Mouse (Mus musculus) midbrain, embryonic 11.5 days (tissue): ENCODE data around the gene Gas7. TPM values are rescaled to one million over a fixed set of nuclear protein-coding genes. Genes with fewer than 3 reads are reported as not detected.

Source experiments
- ATAC-seq: fragments of 200-750 bp; cut with Nextera tagmentation; 2 replicates; pipeline ENCODE4 v1.8.0; 2017; ENCODE audit warnings: moderate TSS enrichment, moderate library complexity; ENCODE audit not compliant: low FRiP score
- DNase-seq: peaks from one replicate; pipeline ENCODE4 v3.0.0; 2015; ENCODE audit warnings: low spot score; ENCODE audit errors: missing footprints
- H3K27ac ChIP-seq: fragments of 300-500 bp; sonication (generic); 2 replicates; pipeline ENCODE4 v1.5.1; 2014; ENCODE audit warnings: low read depth, low read length
- H3K27me3 ChIP-seq: fragments of 300-500 bp; sonication (generic); 2 replicates; pipeline ENCODE4 v1.6.1; 2014; ENCODE audit warnings: mild to moderate bottlenecking, low read length, moderate library complexity, mixed read lengths; ENCODE audit not compliant: control insufficient read depth, insufficient read depth
- H3K36me3 ChIP-seq: fragments of 300-500 bp; sonication (generic); 2 replicates; pipeline ENCODE4 v1.6.1; 2014; ENCODE audit warnings: mild to moderate bottlenecking, low read length, moderate library complexity, mixed read lengths; ENCODE audit not compliant: control insufficient read depth, insufficient read depth
- H3K4me1 ChIP-seq: fragments of 300-500 bp; sonication (generic); 2 replicates; pipeline ENCODE4 v1.6.1; 2014; ENCODE audit warnings: low read length; ENCODE audit not compliant: control insufficient read depth, insufficient read depth
- H3K4me2 ChIP-seq: fragments of 300-500 bp; sonication (generic); 2 replicates; pipeline ENCODE4 v1.6.1; 2014; ENCODE audit warnings: mild to moderate bottlenecking, moderate library complexity
- H3K4me3 ChIP-seq: fragments of 300-500 bp; sonication (generic); 2 replicates; pipeline ENCODE4 v1.5.1; 2014; ENCODE audit warnings: low read depth, low read length
- H3K9ac ChIP-seq: fragments of 300-500 bp; sonication (generic); 2 replicates; pipeline ENCODE4 v1.6.1; 2014; ENCODE audit warnings: low read length
- H3K9me3 ChIP-seq: fragments of 300-500 bp; sonication (generic); 2 replicates; pipeline ENCODE4 v1.6.1; 2016; ENCODE audit warnings: low read length; ENCODE audit not compliant: control insufficient read depth
- WGBS: fragments of 180-500 bp; shearing (Covaris S2); extraction: QIAGEN DNeasy Blood & Tissue Kit; methylation state at CpG from one replicate; pipeline ENCODE4 v1.1.7; 2014; 5-methylcytosine and 5-hydroxymethylcytosine counted together
- polyA plus RNA-seq: library from polyadenylated mRNA; unstranded; fragments of >200 nt; fragmentation: Nextera tagmentation; extraction: Ambion mirVana; gene quantifications from 2 replicates; pipeline ENCODE4 v1.2.1, GENCODE M21; 2014

Gene Gas7
- polyA plus RNA-seq, 1 experiment from 2014 or later: 2.8 TPM

- no peak for DNase-seq
- WGBS: 85% methylated on average over 5 of the region's 5 CpGs
- H3K9me3 ChIP-seq: no peaks in the 10 kb centered on the region
- H3K36me3 ChIP-seq: no peaks in the 10 kb centered on the region
- H3K27ac ChIP-seq: no peak overlapping the region
- H3K27me3 ChIP-seq: no peaks in the 10 kb centered on the region
- H3K9ac ChIP-seq: no peak overlapping the region
- H3K4me2 ChIP-seq: no peak overlapping the region
- no peak for ATAC-seq
- no peak overlapping the region for H3K4me3 ChIP-seq
- H3K4me1 ChIP-seq: no peaks in the 10 kb centered on the region
Measured at GRCm38 (mm10) chr11:67480204-67480956, 25.1 kb downstream of the Gas7 start.

DNA sequence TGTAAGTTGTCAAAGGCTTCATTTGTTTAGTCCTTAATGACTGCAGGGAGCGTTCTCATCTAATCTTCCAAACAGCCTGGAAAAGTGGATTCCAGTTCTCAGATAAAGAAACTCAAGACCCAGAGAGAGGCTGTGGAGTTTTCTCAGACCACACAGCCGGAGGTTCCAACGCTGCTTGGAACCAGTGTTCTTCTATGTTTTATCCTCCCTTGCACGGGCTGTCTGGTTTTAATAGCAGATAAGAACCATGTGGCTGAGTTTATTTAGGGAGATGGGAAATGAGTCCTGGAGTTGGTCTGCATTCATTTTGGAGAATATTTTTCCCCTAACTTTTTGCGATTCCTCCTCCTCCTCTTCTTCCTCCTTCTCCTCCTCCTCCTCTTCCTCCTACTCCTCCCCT is 26.5 kb downstream of the Gas7 start:
- DNase-seq: no peak

GRCm38 (mm10) chr11:67482217-67482760 is 27.1 kb downstream of the Gas7 start:
- Histone ChIP-seq H3K36me3 (no peaks in the 10 kb centered on the region), H3K27me3 (no peaks in the 10 kb centered on the region), H3K4me2 (no peak overlapping the region), H3K9ac (no peak overlapping the region), H3K4me3 (no peak overlapping the region), H3K9me3 (no peaks in the 10 kb centered on the region), H3K4me1 (no peaks in the 10 kb centered on the region), H3K27ac (no peak overlapping the region)
- 71% methylated on average over 9 of the region's 9 CpGs for WGBS
- DNase-seq (no peak), ATAC-seq (no peak)

More for the DNA sequence above, 26.5 kb downstream of the Gas7 start:
- no peak overlapping the region for H3K4me2 ChIP-seq
- H3K9ac ChIP-seq: no peak overlapping the region
- no peaks in the 10 kb centered on the region for H3K27me3 ChIP-seq
- no peaks in the 10 kb centered on the region for H3K36me3 ChIP-seq
- no peaks in the 10 kb centered on the region for H3K9me3 ChIP-seq
- no peak overlapping the region for H3K4me3 ChIP-seq
- no peaks in the 10 kb centered on the region for H3K4me1 ChIP-seq
- ATAC-seq: no peak
- no peak overlapping the region for H3K27ac ChIP-seq
- 83% methylated on average over 5 of the region's 5 CpGs for WGBS

DNA sequence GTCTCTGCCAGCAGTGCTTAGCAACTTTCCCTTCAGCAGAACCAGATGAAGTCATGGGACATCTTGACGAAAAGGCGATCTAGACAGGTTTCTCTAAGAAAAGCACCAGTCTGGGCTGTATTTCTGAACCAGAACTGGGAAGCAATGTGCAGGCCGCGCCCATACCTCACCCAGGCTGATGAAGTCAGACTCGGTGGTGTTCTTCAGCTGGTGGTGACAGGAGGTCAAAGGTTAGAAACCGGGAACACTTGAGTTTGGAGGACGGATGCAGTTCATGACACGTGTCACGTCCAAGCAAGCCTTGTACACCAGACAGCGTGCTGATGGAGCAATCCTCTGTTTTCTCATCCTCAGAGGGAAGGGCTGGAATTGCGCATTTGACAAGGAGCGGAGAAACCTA is 32.9 kb downstream of the Gas7 start:
- no peak overlapping the region for H3K4me3 ChIP-seq
- 87% methylated on average over 12 of the region's 12 CpGs for WGBS
- ATAC-seq: no peak
- H3K4me2 ChIP-seq: no peak overlapping the region
- no peak for DNase-seq
- no peaks in the 10 kb centered on the region for H3K36me3 ChIP-seq
- H3K9me3 ChIP-seq: no peaks in the 10 kb centered on the region
- no peaks in the 10 kb centered on the region for H3K27me3 ChIP-seq
- H3K27ac ChIP-seq: no peak overlapping the region
- H3K4me1 ChIP-seq: no peaks in the 10 kb centered on the region
- no peak overlapping the region for H3K9ac ChIP-seq

DNA sequence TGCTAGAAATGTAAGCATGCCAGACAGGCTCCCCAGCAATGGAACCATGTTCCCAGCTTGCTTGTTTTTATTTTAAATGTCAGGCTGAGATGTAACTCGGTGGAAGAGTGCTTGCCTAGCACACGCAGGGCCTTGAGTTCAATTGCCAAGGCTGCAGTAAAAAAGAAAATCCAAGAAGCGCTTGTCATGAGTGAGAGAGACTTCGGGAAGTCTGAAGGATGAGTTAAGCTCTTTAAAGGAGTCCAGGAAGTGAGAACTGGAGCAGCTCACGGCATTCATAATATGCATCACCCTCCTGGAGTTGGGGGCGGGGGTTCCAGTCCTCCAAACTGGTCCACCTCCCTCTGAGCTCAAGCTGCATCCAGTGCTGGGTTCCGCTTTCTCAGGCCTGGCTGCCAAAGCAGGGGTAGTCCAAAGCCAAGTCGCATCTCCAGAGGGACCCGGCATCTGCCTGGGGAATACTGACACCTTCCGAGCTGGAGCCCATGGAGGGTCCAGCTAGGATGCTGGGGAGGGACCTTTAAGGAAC is 34.5 kb downstream of the Gas7 start:
- H3K9me3 ChIP-seq: no peaks in the 10 kb centered on the region
- no peaks in the 10 kb centered on the region for H3K27me3 ChIP-seq
- H3K4me2 ChIP-seq: no peak overlapping the region
- no peak for ATAC-seq
- H3K27ac ChIP-seq: no peak overlapping the region
- H3K4me1 ChIP-seq: no peaks in the 10 kb centered on the region
- DNase-seq: no peak
- 76% methylated on average over 10 of the region's 10 CpGs for WGBS
- H3K4me3 ChIP-seq: no peak overlapping the region
- H3K36me3 ChIP-seq: no peaks in the 10 kb centered on the region
- no peak overlapping the region for H3K9ac ChIP-seq

DNA sequence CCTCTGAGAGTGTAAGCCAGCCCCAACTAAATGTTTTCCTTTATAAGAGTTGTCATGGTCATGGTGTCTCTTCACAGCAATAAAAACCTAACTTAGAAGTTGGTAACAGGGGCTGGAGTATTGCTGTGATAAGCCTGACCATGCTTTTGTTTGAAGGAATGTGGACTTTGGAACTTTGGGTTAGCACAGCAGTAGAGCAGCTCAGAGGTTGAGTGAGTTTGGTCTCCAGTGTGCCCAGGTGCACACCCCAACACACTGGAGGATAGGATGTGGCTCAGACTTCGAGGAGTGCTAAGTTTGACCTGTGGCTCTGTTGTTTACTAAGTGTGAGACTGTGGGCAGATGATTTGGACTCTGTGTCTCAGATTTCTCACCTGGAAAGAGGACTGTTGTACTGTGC is 41.6 kb downstream of the Gas7 start:
- Histone ChIP-seq H3K27me3 (no peaks in the 10 kb centered on the region), H3K36me3 (no peaks in the 10 kb centered on the region), H3K9ac (no peak overlapping the region), H3K4me2 (no peak overlapping the region), H3K27ac (no peak overlapping the region), H3K4me1 (no peaks in the 10 kb centered on the region), H3K4me3 (no peak overlapping the region), H3K9me3 (no peaks in the 10 kb centered on the region)
- ATAC-seq: no peak
- 71% methylated on average over 1 of the region's 1 CpGs for WGBS
- DNase-seq: no peak

DNA sequence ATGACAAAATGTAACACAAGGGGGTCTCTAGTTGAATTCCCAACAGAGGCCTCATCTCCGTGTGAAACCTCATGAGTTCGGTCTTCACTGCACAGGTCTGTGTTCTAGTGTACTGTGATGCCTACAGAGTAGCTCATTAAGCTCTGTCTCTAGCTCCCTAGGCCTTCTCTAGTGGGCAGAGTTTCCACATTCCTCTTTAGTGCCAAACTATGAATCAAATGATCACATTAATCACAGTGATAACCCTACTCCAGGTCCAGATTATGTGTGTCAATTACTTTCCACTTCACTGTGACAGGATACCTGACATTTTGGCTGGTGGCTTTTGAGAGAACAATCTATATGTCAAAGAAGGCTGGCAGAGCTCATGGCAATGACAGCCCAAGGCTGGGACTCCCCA is 44.9 kb downstream of the Gas7 start:
- Histone ChIP-seq H3K9me3 (no peaks in the 10 kb centered on the region), H3K4me3 (no peak overlapping the region), H3K36me3 (no peaks in the 10 kb centered on the region), H3K4me2 (no peak overlapping the region), H3K4me1 (no peaks in the 10 kb centered on the region), H3K27me3 (no peaks in the 10 kb centered on the region), H3K27ac (no peak overlapping the region), H3K9ac (no peak overlapping the region)
- 89% methylated on average over 2 of the region's 2 CpGs for WGBS
- peak; percentile 33 for DNase-seq
- no peak for ATAC-seq

- H3K4me1 ChIP-seq: no peaks in the 10 kb centered on the region
- peak; percentile 77 for DNase-seq
- H3K27me3 ChIP-seq: no peaks in the 10 kb centered on the region
- H3K4me2 ChIP-seq: no peak overlapping the region
- no peak for ATAC-seq
- 85% methylated on average over 7 of the region's 7 CpGs for WGBS
- H3K9me3 ChIP-seq: no peaks in the 10 kb centered on the region
- H3K4me3 ChIP-seq: no peak overlapping the region
- H3K9ac ChIP-seq: no peak overlapping the region
- H3K27ac ChIP-seq: no peak overlapping the region
- H3K36me3 ChIP-seq: no peaks in the 10 kb centered on the region
Measured at GRCm38 (mm10) chr11:67501468-67502244, 46.4 kb downstream of the Gas7 start.
